Mouse (Mus musculus) cortical plate, adult 2 months (tissue): ENCODE data around the gene Shisa7. TPM values are rescaled to one million over a fixed set of nuclear protein-coding genes. Genes with fewer than 3 reads are reported as not detected.

ENCODE experiments used
- H3K27ac ChIP-seq: fragments of 200-500 bp; 2 replicates; pipeline ENCODE4 v1.5.1; 2012; ENCODE audit warnings: low read length, control low read depth, inconsistent platforms; ENCODE audit not compliant: insufficient read depth
- H3K4me1 ChIP-seq: fragments of 200-500 bp; 2 replicates; pipeline ENCODE4 v1.6.1; 2011; ENCODE audit warnings: low read length; ENCODE audit not compliant: control insufficient read depth, insufficient read depth
- H3K4me3 ChIP-seq: fragments of 200-500 bp; 2 replicates; pipeline ENCODE4 v1.5.1; 2011; ENCODE audit warnings: mild to moderate bottlenecking, low read length, control low read depth; ENCODE audit not compliant: insufficient read depth
- CTCF ChIP-seq: fragments of 200-500 bp; IDR thresholded peaks from 2 replicates; pipeline ENCODE4 v1.5.1; 2011; ENCODE audit warnings: mild to moderate bottlenecking, control low read depth, low read length; ENCODE audit not compliant: insufficient read depth; ENCODE audit errors: extremely low read depth
- POLR2A ChIP-seq: fragments of 200-500 bp; IDR thresholded peaks from 2 replicates; pipeline ENCODE4 v1.6.1; 2011; ENCODE audit warnings: mild to moderate bottlenecking, low read length, control low read depth; ENCODE audit not compliant: insufficient read depth; ENCODE audit errors: extremely low read depth
- polyA plus RNA-seq: library from polyadenylated mRNA; depleted of rRNA; stranded (reverse); fragments of >200 nt; gene quantifications from 2 replicates; pipeline ENCODE4 v1.2.3, GENCODE M21; 2012; rRNA removed

The Shisa7 gene
- polyA plus RNA-seq, 1 experiment, result 135 TPM

DNA sequence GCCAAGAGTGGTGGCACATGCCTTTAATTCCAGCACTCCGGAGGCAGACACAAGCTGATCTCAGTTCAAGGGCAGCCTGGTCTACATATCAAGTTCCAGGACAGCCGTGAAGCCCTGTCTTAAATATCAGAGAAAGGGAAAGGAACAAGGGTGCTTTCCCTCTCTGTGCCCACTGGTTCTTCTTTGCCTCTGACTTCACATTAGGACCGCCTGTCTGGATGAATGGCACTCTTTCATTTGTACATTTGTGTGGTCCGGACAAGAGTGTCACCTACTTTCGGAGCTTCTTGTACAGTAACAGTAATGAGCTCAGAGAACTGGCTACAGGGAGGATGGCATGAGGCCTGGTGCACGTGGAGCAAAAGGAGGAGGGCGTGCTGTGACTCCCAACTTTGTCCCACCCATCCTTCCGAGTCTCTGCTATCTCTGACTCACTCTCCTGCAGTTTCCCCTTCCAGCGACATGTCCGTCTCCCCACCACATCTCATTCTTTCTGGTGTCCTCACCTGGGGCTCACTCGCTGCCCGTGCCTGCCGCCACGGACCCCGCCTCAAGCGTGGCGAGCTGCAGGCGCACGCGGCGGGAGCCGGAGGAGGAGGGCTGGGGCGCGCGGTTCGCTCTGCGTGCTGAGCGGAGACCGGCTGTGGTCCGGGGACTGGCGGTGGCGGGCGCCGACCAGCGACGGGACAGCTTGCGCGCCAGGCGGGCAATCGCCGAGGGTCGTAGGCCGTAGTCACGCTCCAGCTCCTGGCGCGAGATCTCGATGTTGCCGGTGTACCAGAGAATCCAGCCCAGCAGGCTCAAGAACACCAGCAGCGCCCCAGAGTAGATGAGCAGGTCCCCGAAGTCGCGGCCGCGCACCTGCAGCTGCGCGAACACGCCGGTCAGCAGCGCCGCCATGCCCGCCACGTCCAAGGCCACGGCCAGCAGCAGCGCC is 55.7 kb downstream of the Shisa7 start:
- Histone ChIP-seq H3K27ac (no peak overlapping the region), H3K4me3 (peak overlapping the region; percentile 64), H3K4me1 (peaks cover 3% of the 10 kb centered on the region; the same call in 1 of the 2 replicates)
- TF ChIP-seq POLR2A (peak; percentile 36; the same call in 1 of the 2 replicates), CTCF (no peak)

DNA sequence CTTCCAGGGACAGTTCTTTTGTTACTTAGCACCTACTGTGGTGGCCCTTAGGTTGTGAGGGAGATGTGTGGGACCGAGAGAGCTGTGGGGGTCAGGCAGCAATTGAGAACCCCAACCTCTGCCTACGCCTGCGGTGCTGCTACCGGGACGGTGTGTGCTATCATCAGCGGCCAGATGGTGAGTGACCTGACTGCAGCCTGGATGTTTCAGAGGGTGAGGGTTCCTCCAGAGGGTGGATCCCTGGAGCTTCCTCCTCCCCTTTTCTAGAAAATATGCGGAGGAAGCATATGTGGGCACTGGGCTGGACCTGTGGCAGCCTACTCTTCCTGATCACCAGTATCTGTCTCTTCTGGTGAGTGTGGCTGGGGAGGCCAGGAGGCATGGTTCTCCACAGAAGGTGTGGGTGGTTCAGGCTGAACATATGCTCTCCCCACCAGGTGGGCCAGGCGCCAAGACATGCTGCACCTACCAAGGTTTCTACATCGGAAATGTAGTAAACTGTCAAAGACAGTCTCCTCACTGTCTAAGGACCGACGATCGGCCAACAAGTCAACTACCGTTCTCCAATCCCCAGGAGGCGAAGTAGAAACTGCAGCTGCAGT is 60.7 kb downstream of the Shisa7 start:
- no peak overlapping the region for H3K27ac ChIP-seq
- H3K4me3 ChIP-seq, result no peak overlapping the region
- no peak for TF ChIP-seq POLR2A
- no peak for TF ChIP-seq CTCF
- H3K4me1 ChIP-seq, result peaks cover 2% of the 10 kb centered on the region; the same call in 1 of the 2 replicates

DNA sequence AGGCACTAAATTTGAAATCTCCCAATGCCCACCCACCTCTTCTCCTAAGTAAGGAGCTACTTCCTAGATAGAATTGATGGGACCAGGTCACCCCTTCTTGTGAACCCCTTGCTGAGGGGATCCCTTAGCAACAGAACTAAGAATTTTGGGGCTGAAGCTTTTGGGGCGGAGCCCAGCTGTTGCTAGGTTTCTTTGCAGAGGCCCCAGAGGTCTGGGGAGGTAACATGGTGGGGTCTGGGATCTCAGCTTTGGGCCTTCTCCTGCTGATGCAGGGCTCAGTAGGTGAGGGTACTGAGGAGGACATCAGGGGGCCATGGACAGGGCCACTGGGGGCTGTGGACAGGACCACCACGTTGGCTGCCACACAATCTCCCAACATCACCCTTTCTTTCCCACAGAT is 61.7 kb downstream of the Shisa7 start, which contains the start of the genes Il11 and Tmem190:
Gene Il11, minus strand, starts transcription at position 101 of the 400 bp plus-strand sequence.
Gene Tmem190, plus strand, starts transcription at position 179 of the 400 bp plus-strand sequence.
- Histone ChIP-seq H3K27ac (no peak within 1 kb of the TSS), H3K4me3 (no peak within 1 kb of the TSS), H3K4me1 (no peaks in the 10 kb centered on the region)
- no peak for TF ChIP-seq CTCF
- TF ChIP-seq POLR2A, result no peak

DNA sequence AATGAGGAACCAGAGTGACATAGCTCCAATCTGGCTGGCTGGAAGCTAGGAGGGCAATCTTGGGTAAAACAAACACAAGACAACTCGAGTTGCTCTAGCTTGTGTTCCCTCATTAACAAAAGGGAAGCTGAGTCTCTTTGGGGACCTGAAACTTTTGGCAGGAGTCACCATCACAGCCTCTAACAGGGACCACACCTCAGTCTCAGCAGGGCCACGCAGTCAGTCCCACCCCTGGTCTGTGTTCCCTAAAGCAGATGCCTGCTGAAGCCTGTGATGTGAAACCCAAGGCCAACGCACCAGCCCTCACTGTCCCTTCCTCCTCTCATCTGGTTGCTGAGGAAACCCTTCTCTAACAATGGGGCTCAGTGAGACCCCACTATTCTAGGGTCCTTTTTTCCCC is 62.4 kb downstream of the Shisa7 start:
- Histone ChIP-seq H3K4me1 (no peaks in the 10 kb centered on the region), H3K27ac (no peak overlapping the region), H3K4me3 (no peak overlapping the region)
- TF ChIP-seq CTCF (no peak), POLR2A (no peak)

DNA sequence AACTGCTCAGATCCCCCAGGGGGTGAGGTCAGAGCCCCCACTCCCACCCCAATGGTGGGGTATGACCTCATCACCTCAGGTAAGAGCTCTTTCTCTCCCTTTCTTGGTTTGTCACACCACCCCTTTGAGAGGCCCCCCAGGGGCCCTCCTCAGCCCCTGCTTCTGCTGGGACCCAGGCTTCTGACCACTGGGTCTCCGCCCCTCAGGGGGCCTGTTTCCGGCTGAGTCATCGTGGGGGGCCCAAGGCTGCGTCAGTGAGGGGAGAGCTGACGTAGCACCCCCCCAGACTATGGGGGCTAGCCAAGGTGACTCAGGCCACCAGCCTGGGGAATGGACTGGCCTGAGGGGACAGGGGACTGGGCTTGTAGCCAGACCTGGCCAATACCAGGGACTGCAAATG is 64.6 kb downstream of the Shisa7 start:
- no peaks in the 10 kb centered on the region for H3K4me1 ChIP-seq
- H3K27ac ChIP-seq, result no peak overlapping the region
- TF ChIP-seq CTCF (no peak), POLR2A (no peak)
- H3K4me3 ChIP-seq, result no peak overlapping the region

DNA sequence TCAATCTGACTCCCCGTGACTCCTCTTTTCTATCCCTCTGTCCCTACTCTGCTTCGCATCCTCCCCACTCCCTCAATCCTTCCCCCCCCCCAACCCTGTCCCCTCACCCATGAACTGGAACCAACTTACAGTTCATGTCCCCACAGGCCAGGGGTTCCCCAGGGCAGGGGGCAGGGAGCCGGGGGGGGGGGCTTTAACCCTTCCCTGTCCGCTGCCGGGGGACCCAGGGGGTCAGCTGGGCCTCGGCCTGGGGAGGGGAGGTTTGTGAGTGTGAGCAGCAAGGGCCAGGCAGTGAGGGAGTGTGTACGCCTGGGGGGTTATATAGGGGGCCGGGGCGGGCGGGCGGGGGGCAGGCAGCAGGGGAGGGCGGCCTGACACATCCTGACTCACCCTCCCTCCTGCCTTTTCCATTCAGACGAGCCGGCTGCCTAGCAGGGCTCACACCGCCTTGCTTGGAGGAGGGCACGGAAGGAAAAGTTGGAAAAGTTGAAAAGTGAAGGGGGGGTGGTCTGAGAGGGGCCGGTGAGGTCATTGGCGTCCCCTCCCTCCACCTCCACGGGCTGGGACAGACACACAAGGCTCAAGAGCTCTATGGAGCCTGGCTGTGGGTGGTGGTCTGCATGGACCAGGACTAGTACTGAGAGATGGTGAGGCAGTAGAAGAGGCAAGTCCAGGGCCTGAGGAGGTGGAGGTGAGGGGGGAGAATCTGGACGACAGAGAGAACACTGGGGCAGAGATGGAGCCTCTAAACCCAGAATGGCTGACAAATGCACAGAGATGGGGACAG is 66.5 kb downstream of the Shisa7 start:
- Histone ChIP-seq H3K4me1 (no peaks in the 10 kb centered on the region), H3K4me3 (no peak overlapping the region), H3K27ac (no peak overlapping the region)
- TF ChIP-seq POLR2A, result no peak
- TF ChIP-seq CTCF, result no peak

DNA sequence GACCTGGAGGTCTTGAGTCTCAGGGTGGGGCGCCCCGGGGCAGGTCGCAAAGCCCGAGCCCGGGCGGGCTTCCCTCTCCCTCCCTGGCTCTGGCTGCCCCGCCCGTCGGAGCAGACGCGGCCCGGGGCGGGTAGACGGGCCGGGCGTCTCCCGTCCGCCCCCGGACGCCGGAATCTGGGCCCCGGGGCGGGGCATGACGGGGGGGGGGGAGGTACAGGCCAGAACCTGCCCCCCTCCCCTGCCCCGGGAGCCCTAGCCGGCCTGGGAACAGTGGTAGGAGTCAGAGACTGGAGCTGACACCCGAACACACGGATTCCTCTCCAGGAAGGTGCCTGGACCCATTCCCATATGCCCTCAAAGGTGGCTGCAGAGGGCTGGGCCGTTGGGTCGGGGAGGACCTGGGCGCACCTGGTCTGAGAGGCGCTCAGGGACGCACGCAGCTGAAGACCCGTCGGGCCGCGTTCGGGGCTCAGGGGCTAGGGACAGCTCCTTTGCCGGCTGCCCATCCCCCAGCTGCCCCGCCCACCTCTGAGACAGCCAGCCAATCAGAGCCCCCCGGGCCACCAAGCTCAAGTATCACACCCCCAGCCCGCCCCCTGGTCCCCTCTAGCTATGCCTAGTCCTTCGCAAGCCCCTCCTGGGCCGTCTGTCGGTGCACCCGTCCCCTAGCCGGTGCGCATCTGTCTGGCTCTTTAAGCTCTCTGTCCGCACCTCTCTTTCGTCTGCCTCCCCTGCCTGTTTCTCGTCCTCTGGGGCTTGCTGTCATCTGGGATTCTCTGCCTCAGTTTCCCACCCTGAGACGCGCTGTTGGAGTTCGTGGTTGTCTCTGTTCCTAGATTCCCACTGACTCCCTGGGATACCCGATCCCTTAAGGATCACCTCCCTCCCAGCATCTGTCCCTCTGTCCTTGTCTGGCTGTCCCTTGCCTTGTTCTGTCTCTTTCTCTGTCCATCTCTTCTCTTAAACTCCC is 67.3 kb downstream of the Shisa7 start:
- TF ChIP-seq CTCF (no peak), POLR2A (no peak)
- Histone ChIP-seq H3K4me1 (no peaks in the 10 kb centered on the region), H3K27ac (no peak overlapping the region), H3K4me3 (peak overlapping the region; percentile 29; the same call in 1 of the 2 replicates)

DNA sequence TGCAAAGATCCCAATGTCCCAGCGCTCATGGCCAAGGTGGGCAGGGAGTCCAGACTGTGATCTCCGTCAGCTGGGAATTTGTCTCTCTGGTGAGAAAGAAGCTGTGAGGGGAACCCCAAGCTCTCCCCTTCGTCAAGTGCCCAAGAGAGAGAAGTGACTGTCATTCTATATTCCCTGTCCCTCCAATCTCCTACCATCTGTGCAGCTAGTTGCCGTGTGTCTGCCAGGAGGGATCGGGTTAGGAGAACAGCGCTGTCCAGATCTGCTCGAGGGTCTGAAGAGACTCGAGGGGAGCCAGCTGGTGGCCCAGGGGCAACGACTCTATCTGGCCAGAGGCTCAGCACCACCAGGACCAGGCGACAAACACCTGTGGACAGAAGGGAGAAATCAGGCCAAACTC is 68.4 kb downstream of the Shisa7 start:
- TF ChIP-seq CTCF (no peak), POLR2A (no peak)
- Histone ChIP-seq H3K4me3 (no peak overlapping the region), H3K4me1 (no peaks in the 10 kb centered on the region), H3K27ac (no peak overlapping the region)

Other genes with a start within 250 kb of the Shisa7 start
- gene Ptprh, start 240.7 kb downstream of the Shisa7 start, polyA plus RNA-seq, result 1.0 and 1.6 TPM in 2 replicates
- 29.0 and 31.5 TPM in 2 replicates for gene Tmem86b, start 213.3 kb downstream of the Shisa7 start, polyA plus RNA-seq
- gene Ppp6r1, start 185.7 kb downstream of the Shisa7 start, polyA plus RNA-seq, result 143 and 145 TPM in 2 replicates
- 107 and 108 TPM in 2 replicates for gene Hspbp1, start 159.6 kb downstream of the Shisa7 start, polyA plus RNA-seq
- 305 and 330 TPM in 2 replicates for gene Brsk1, start 154.1 kb downstream of the Shisa7 start, polyA plus RNA-seq
- gene Tmem150b, start 119.4 kb downstream of the Shisa7 start, polyA plus RNA-seq, result 0.09 TPM in 1 of 2 replicates, not detected in the other
- gene Kmt5c, start 104.6 kb downstream of the Shisa7 start, polyA plus RNA-seq, result 60.1 and 66.9 TPM in 2 replicates
- 15.1 and 20.3 TPM in 2 replicates for gene Cox6b2, start 91.6 kb downstream of the Shisa7 start, polyA plus RNA-seq
- not detected in 2 replicates for gene Fam71e2, start 73.4 kb downstream of the Shisa7 start, polyA plus RNA-seq
- 0.35 and 0.36 TPM in 2 replicates for gene Il11, start 61.8 kb downstream of the Shisa7 start, polyA plus RNA-seq
- gene Tmem190, start 61.8 kb downstream of the Shisa7 start, polyA plus RNA-seq, result not detected in 2 replicates
- 4.6 and 4.9 TPM in 2 replicates for gene Tmem238, start 55.0 kb downstream of the Shisa7 start, polyA plus RNA-seq
- 257 and 299 TPM in 2 replicates for gene Rpl28, start 51.8 kb downstream of the Shisa7 start, polyA plus RNA-seq
- gene Ube2s, start 32.1 kb downstream of the Shisa7 start, polyA plus RNA-seq, result 177 and 181 TPM in 2 replicates
- gene Isoc2b, start 25.6 kb upstream of the Shisa7 start, polyA plus RNA-seq, result 12.3 and 15.7 TPM in 2 replicates
- gene Isoc2a, start 32.5 kb upstream of the Shisa7 start, polyA plus RNA-seq, result 11.7 and 11.8 TPM in 2 replicates
- 0.31 and 0.32 TPM in 2 replicates for gene Gm36210, start 61.8 kb upstream of the Shisa7 start, polyA plus RNA-seq
- gene Zfp628, start 70.5 kb upstream of the Shisa7 start, polyA plus RNA-seq, result 9.7 TPM in 2 replicates
- 91.7 and 94.0 TPM in 2 replicates for gene Nat14, start 77.3 kb upstream of the Shisa7 start, polyA plus RNA-seq
- 3.8 and 4.1 TPM in 2 replicates for gene Ssc5d, start 81.1 kb upstream of the Shisa7 start, polyA plus RNA-seq
- 0.32 and 0.48 TPM in 2 replicates for gene Sbk2, start 119.7 kb upstream of the Shisa7 start, polyA plus RNA-seq
- gene Sbk3, start 126.5 kb upstream of the Shisa7 start, polyA plus RNA-seq, result 1.2 TPM in 2 replicates
- 38.0 and 39.2 TPM in 2 replicates for gene Zfp579, start 151.5 kb upstream of the Shisa7 start, polyA plus RNA-seq
- gene Zfp524, start 169.7 kb upstream of the Shisa7 start, polyA plus RNA-seq, result 15.3 and 15.6 TPM in 2 replicates
- 21.5 TPM in 2 replicates for gene Fiz1, start 170.0 kb upstream of the Shisa7 start, polyA plus RNA-seq
- gene Gm44973, start 170.8 kb upstream of the Shisa7 start, polyA plus RNA-seq, result not detected in 2 replicates
- gene Zfp865, start 175.7 kb upstream of the Shisa7 start, polyA plus RNA-seq, result 28.7 and 30.0 TPM in 2 replicates
- 68.6 and 70.2 TPM in 2 replicates for gene Ccdc106, start 175.9 kb upstream of the Shisa7 start, polyA plus RNA-seq
- not detected in 2 replicates for gene 4632433K11Rik, start 189.4 kb upstream of the Shisa7 start, polyA plus RNA-seq
- 5.7 and 6.5 TPM in 2 replicates for gene Zfp784, start 193.8 kb upstream of the Shisa7 start, polyA plus RNA-seq
- gene Zfp580, start 206.8 kb upstream of the Shisa7 start, polyA plus RNA-seq, result 34.4 and 36.9 TPM in 2 replicates
- 184 TPM in 2 replicates for gene U2af2, start 217.4 kb upstream of the Shisa7 start, polyA plus RNA-seq
- gene Epn1, start 235.5 kb upstream of the Shisa7 start, polyA plus RNA-seq, result 420 and 464 TPM in 2 replicates